Mouse (Mus musculus) hindbrain, embryonic 15.5 days (tissue): ENCODE results near the gene Cfap20. TPM values are rescaled to one million over a fixed set of nuclear protein-coding genes. Genes with fewer than 3 reads are reported as not detected.

Source experiments
- ATAC-seq: fragments of 200-750 bp; cut with Nextera tagmentation; 2 replicates; pipeline ENCODE4 v1.8.0; 2017; ENCODE audit warnings: low read depth, moderate number of reproducible peaks, moderate TSS enrichment; ENCODE audit not compliant: low FRiP score
- H3K27ac ChIP-seq: fragments of 300-500 bp; sonication (generic); replicated peaks from 2 replicates; pipeline ENCODE4 v1.5.1; 2015; ENCODE audit warnings: mild to moderate bottlenecking, inconsistent platforms
- H3K27me3 ChIP-seq: fragments of 300-500 bp; sonication (generic); 2 replicates; pipeline ENCODE4 v1.6.1; 2015; ENCODE audit warnings: control low read depth, inconsistent platforms
- H3K36me3 ChIP-seq: fragments of 300-500 bp; sonication (generic); 2 replicates; pipeline ENCODE4 v1.6.1; 2015; ENCODE audit warnings: control low read depth, inconsistent platforms
- H3K4me1 ChIP-seq: fragments of 300-500 bp; sonication (generic); replicated peaks from 2 replicates; pipeline ENCODE4 v1.6.1; 2015; ENCODE audit warnings: control low read depth, inconsistent platforms
- H3K4me2 ChIP-seq: fragments of 300-500 bp; sonication (generic); 2 replicates; pipeline ENCODE4 v1.6.1; 2015; ENCODE audit warnings: moderate library complexity, mild to moderate bottlenecking, inconsistent platforms
- H3K4me3 ChIP-seq: fragments of 300-500 bp; sonication (generic); 2 replicates; pipeline ENCODE4 v1.5.1; 2015; ENCODE audit warnings: mild to moderate bottlenecking, inconsistent platforms
- H3K9ac ChIP-seq: fragments of 300-500 bp; sonication (generic); 2 replicates; pipeline ENCODE4 v1.6.1; 2015; ENCODE audit warnings: inconsistent platforms
- H3K9me3 ChIP-seq: fragments of 300-500 bp; sonication (generic); 2 replicates; pipeline ENCODE4 v1.6.1; 2016; ENCODE audit warnings: control low read depth, inconsistent platforms
- WGBS: fragments of 180-500 bp; shearing (Covaris S2); methylation state at CpG from one replicate; pipeline ENCODE4 v1.1.7; 2015; 5-methylcytosine and 5-hydroxymethylcytosine counted together
- polyA plus RNA-seq: library from polyadenylated mRNA; unstranded; fragments of >200 nt; fragmentation: Nextera tagmentation; extraction: Ambion mirVana; gene quantifications from 2 replicates; pipeline ENCODE4 v1.2.1, GENCODE M21; 2015

Gene Cfap20
- polyA plus RNA-seq, 1 experiment from 2014 or later = 122 TPM

DNA sequence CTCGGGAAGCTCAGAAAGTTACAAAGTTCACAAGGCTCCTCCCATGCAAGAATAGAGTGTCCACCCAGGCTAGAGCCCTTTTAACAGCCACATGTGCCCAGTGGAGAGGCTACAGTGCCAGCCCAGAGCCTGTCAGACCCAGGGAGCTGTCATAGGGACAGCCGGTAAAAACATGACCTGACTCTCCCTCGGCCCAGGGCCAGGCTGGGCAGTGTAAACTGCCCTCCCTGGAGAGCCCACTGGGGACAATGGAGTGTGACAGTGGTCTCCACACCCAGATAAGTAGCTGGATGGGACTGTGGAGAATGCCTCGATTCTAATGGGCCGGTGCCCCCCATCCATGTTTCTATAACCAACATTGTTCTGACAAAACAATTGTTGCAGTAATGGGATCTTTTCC, 25.2 kb downstream of the Cfap20 start:
- 73% methylated on average over 5 of the region's 5 CpGs for WGBS
- ATAC-seq = no peak
- no peak overlapping the region for H3K4me2 ChIP-seq

DNA sequence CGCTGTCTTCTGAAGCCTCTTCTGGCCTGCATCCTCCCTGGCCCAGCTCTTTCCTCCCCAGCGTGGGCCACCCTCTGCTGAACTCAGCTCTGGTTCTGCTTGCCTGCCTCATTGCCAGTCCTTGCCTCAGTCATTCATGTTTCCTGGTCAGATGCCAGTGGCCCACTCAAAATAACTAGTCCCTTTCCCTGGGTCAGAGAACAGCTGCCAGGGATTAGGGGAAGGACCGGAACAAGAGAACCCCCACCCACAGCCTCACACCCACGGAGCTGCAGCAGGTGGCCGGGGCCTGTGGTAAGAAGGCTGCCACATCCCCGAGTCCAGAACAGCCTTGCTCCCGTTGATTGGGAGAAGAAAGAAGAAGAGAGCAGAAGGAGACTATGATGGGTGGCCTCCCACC, 33.6 kb downstream of the Cfap20 start:
- no peak overlapping the region for H3K9ac ChIP-seq
- WGBS = 79% methylated on average over 7 of the region's 7 CpGs
- no peak overlapping the region for H3K4me2 ChIP-seq
- no peak overlapping the region for H3K27ac ChIP-seq
- no peak for ATAC-seq
- H3K4me1 ChIP-seq = no peaks in the 10 kb centered on the region; the same call in 1 of the 2 replicates
- no peaks in the 10 kb centered on the region for H3K9me3 ChIP-seq
- no peaks in the 10 kb centered on the region for H3K27me3 ChIP-seq
- H3K36me3 ChIP-seq = no peaks in the 10 kb centered on the region
- no peak overlapping the region for H3K4me3 ChIP-seq

More for the DNA sequence above, 25.2 kb downstream of the Cfap20 start:
- no peak overlapping the region for H3K27ac ChIP-seq
- H3K9ac ChIP-seq = no peak overlapping the region
- no peaks in the 10 kb centered on the region for H3K27me3 ChIP-seq
- no peaks in the 10 kb centered on the region for H3K4me1 ChIP-seq
- H3K9me3 ChIP-seq = no peaks in the 10 kb centered on the region
- H3K4me3 ChIP-seq = no peak overlapping the region
- no peaks in the 10 kb centered on the region for H3K36me3 ChIP-seq

DNA sequence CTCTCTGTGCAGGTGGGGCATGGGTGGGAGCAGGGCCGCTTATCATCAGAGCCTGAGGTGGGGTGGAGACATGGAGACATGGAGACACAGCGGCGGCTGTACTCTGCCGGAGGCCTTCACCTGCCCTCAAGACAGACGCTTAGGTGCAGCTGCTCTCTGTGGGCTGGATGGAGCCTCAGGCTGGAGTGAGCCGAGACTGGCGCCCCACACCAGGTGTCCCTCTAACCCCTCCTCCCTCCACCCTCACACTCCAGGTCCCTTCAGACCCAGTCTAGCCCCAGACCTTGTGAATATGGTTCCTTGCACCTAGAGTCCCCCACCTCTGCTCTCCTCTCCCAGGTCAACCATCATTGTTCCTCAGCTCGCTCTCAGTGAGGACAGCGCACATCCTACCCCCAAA, 35.5 kb downstream of the Cfap20 start:
- no peak overlapping the region for H3K27ac ChIP-seq
- no peak overlapping the region for H3K9ac ChIP-seq
- H3K27me3 ChIP-seq = no peaks in the 10 kb centered on the region
- no peaks in the 10 kb centered on the region for H3K36me3 ChIP-seq
- no peaks in the 10 kb centered on the region; the same call in 1 of the 2 replicates for H3K4me1 ChIP-seq
- no peak overlapping the region for H3K4me3 ChIP-seq
- WGBS = 73% methylated on average over 9 of the region's 9 CpGs
- no peaks in the 10 kb centered on the region for H3K9me3 ChIP-seq
- H3K4me2 ChIP-seq = no peak overlapping the region
- ATAC-seq = no peak

DNA sequence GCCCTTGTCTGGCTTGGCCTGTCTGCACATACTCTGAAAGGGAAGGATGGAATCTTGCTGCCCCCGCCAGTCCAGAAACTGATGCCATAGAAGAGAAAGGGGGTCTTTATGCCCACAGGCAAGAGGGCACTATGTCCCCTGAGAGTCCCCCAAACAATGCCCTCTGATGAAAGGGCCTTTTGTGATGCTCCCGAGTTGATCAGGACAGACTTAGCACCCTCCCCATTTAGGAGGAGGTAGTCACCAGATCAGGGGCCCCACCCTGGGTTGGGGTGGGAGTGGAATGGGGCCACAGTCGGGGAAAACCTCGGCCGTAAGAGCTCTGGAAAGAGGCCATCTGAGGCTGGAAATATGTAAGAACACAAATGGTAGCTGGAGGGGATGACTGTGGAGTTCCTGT, 37.5 kb downstream of the Cfap20 start:
- Histone ChIP-seq H3K4me1 (no peaks in the 10 kb centered on the region; the same call in 1 of the 2 replicates), H3K9ac (no peak overlapping the region), H3K9me3 (no peaks in the 10 kb centered on the region), H3K27me3 (no peaks in the 10 kb centered on the region), H3K4me2 (no peak overlapping the region), H3K27ac (no peak overlapping the region), H3K4me3 (no peak overlapping the region), H3K36me3 (no peaks in the 10 kb centered on the region)
- WGBS = 38% methylated on average over 5 of the region's 5 CpGs
- no peak for ATAC-seq

DNA sequence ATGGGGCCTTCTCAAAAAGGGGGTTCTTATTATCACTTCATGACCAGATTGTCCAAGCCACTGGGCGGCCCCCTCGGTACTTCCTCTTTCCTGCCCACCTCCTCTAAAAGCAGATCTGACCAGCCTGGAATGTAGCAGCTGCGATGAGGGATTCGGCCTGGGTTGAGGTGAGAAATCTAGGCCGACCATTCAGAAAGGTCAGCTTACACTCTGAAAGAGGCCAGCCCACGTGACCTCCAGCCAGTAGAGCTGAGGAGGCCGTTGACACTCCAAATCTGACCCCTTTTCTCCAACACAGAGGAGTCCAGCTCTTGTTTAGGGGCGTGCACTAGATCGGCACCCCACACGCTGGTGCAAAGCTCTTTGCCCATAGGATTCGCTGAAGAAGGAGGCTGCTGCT, 37.9 kb downstream of the Cfap20 start:
- Histone ChIP-seq H3K36me3 (no peaks in the 10 kb centered on the region), H3K27me3 (no peaks in the 10 kb centered on the region), H3K9me3 (no peaks in the 10 kb centered on the region), H3K4me2 (no peak overlapping the region), H3K4me3 (no peak overlapping the region), H3K9ac (no peak overlapping the region), H3K27ac (no peak overlapping the region), H3K4me1 (no peaks in the 10 kb centered on the region; the same call in 1 of the 2 replicates)
- ATAC-seq = no peak
- 70% methylated on average over 11 of the region's 11 CpGs for WGBS

DNA sequence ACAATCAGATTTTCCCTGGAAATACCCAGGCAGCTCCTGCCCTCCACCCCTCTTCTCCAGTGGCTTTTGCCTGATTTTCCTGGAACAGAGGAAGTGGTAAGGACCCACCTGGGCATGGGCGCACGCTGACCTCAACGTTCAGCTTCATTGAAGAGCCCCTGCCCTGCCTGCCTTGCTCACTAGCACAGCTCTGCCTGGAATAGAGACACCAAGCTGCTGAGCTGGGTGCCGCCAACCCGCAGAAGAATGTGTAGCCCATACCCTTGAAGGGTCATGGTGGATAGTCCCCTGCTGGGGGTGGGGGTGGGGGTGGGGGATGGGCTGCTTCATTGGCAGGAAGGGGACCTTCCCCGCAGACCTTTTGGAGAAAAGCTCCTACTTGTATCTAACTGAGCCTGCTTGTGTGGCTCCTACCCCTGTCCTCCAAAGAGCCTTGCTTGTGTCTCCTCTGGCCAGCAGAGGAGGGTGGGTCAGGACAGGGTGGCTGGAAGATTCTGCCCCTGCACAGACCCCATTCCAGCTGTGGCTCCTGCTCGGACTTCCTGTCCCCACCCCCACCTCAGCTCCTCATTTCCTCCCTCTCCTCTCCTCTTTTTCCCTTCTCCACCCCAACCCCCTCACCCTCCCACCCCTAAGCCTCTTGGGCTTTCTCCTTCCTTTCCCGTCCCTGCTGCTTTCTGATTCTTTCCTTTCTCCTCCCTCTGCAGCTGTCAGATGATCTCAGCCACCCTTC, 39.3 kb downstream of the Cfap20 start:
- 49% methylated on average over 8 of the region's 8 CpGs for WGBS
- Histone ChIP-seq H3K9me3 (no peaks in the 10 kb centered on the region), H3K4me1 (no peaks in the 10 kb centered on the region; the same call in 1 of the 2 replicates), H3K4me3 (no peak overlapping the region), H3K9ac (no peak overlapping the region), H3K27me3 (no peaks in the 10 kb centered on the region), H3K36me3 (no peaks in the 10 kb centered on the region), H3K4me2 (no peak overlapping the region), H3K27ac (no peak overlapping the region)
- ATAC-seq = no peak

DNA sequence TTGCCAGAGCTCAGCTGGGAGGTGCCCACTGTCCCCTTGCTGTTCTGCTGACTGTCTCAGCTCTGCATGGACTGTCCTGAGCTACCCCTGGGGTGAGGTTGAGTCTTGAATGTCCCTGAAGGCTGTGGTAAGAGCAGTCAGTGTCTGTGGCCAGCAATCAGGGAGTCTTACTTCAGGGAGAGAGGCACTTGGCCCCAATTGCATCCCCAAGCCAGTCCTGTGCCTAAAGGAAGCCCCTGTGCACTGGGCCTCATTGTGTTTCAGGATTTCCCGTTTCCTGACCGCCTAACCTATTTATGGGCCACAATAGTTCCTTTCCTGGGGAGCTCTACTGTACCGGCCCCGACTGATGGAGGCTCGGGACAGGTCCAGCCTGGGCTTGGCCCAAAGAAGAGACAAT, 42.1 kb downstream of the Cfap20 start:
- Histone ChIP-seq H3K27ac (0 out of 2 replicates have a peak overlapping the region, but pooled peaks have one; percentile 7), H3K9ac (no peak overlapping the region), H3K27me3 (no peaks in the 10 kb centered on the region), H3K36me3 (no peaks in the 10 kb centered on the region), H3K4me2 (no peak overlapping the region), H3K9me3 (no peaks in the 10 kb centered on the region), H3K4me3 (no peak overlapping the region), H3K4me1 (no peaks in the 10 kb centered on the region; the same call in 1 of the 2 replicates)
- no peak for ATAC-seq
- WGBS = 83% methylated on average over 5 of the region's 5 CpGs

DNA sequence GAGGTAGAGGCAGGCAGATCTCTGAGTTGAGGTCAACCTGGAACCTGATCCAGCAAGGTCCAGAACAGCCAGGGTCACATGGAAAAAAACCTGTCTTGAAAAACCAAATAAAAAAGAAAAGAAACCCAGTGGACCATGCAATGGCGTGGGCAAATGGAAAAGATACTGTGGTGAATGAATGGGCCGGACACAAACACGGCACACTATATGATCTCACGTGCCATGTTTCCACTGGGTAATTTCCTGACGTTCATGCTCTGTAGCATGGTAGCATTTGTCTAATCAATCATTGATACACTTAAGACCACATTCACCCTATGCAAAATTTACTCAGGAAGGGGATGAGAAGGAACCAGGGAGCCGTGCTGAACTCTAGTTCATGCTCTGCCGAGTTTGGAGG, 43.6 kb downstream of the Cfap20 start:
- H3K4me1 ChIP-seq = no peaks in the 10 kb centered on the region
- no peaks in the 10 kb centered on the region for H3K36me3 ChIP-seq
- 78% methylated on average over 7 of the region's 7 CpGs for WGBS
- H3K9me3 ChIP-seq = no peaks in the 10 kb centered on the region
- no peak overlapping the region for H3K4me2 ChIP-seq
- H3K27ac ChIP-seq = no peak overlapping the region
- no peak for ATAC-seq
- H3K9ac ChIP-seq = no peak overlapping the region
- H3K4me3 ChIP-seq = no peak overlapping the region
- H3K27me3 ChIP-seq = no peaks in the 10 kb centered on the region

DNA sequence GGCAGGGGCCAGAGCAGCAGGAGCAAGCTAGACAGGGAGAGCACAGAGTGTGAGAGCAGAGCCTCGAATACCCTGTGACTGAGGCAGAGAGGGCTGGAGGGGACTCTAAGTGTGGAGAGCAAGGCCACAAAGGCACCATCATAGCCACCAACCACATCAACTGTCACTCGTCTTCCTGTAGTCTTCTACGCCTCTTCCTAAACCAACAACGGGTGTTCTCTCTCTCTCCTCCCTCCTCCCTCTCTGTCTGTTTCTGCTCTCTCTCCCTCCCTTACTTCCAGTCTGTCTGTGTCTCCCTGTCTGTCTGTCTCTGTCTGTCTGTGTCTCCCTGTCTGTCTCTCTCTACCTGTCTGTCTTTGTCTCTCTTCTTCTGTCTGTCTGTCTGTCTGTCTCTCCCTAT, 44.4 kb downstream of the Cfap20 start:
- Histone ChIP-seq H3K4me1 (no peaks in the 10 kb centered on the region), H3K4me2 (no peak overlapping the region), H3K27ac (no peak overlapping the region), H3K27me3 (no peaks in the 10 kb centered on the region), H3K36me3 (no peaks in the 10 kb centered on the region), H3K9me3 (no peaks in the 10 kb centered on the region), H3K4me3 (no peak overlapping the region), H3K9ac (no peak overlapping the region)
- ATAC-seq = no peak
- WGBS = 72% methylated on average over 4 of the region's 4 CpGs

DNA sequence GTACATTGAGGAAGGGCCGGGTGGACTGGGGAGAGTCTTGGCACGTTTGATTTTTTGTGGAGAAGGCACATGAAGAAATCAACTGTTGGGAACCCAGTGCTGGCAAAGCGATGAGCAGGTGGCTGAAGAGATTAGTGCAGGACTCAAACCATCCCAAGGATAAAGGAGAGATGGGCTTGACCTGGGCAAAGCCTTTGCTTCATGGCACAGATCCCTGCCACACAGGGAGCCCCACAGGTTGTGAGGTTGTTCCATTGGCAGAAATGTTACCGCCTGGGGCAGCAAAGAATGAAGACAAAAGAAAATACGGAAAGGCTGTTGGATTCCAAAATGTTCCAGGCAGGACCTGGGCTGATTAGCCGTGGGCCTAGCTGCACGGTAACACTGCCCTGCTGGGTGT, 46.7 kb downstream of the Cfap20 start:
- no peaks in the 10 kb centered on the region for H3K36me3 ChIP-seq
- ATAC-seq = no peak

DNA sequence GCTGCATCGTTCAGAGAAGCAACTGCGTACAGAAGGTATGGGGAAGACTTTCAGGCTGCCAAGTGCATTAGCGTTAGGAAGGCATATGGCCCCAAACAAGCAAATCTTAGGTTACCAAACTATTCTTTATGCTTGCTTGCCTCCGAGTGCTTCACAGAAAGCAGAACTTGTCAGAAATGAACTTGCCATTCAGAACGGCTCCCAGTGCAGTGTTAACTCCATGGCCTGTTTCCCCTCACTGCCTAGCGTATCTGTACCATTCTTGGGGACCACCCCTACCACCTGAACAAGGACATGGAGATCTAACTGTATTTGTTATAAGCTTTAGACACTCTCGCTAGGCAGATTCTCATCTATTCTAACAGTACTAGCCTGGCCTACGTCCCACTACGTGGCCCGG, 47.4 kb downstream of the Cfap20 start:
- Histone ChIP-seq H3K27ac (no peak overlapping the region), H3K27me3 (no peaks in the 10 kb centered on the region), H3K36me3 (no peaks in the 10 kb centered on the region), H3K4me3 (no peak overlapping the region), H3K9me3 (no peaks in the 10 kb centered on the region), H3K4me1 (no peaks in the 10 kb centered on the region), H3K4me2 (no peak overlapping the region), H3K9ac (no peak overlapping the region)
- WGBS = 93% methylated on average over 10 of the region's 10 CpGs
- ATAC-seq = no peak

More for the DNA sequence above, 46.7 kb downstream of the Cfap20 start:
- H3K4me3 ChIP-seq = no peak overlapping the region
- no peak overlapping the region for H3K4me2 ChIP-seq
- no peaks in the 10 kb centered on the region for H3K27me3 ChIP-seq
- whole genome bisulfite sequencing = 81% methylated on average over 7 of the region's 7 CpGs
- H3K27ac ChIP-seq = no peak overlapping the region
- no peak overlapping the region for H3K9ac ChIP-seq
- H3K9me3 ChIP-seq = no peaks in the 10 kb centered on the region
- no peaks in the 10 kb centered on the region for H3K4me1 ChIP-seq

DNA sequence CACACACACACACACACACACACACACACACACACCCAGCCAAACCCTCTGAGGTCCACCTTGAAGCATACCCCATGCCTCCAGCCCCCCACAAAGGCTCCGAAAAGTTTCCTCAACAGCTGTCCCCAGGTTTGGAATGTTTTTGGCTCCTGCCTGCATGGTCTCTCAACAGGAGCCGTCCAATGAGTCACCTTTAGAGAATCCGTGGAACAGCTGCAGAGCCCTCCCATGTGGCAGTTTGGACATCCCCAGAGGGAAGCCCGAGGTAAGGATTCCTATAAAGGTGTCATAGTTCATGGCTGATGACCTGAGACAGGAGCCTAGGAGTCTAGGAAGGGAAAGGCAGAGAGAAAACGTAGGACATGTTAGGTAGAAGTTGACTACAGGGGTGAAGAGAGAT, 48.6 kb downstream of the Cfap20 start:
- Histone ChIP-seq H3K36me3 (no peaks in the 10 kb centered on the region), H3K27ac (no peak overlapping the region), H3K27me3 (no peaks in the 10 kb centered on the region), H3K9me3 (no peaks in the 10 kb centered on the region), H3K4me1 (no peaks in the 10 kb centered on the region), H3K4me2 (no peak overlapping the region), H3K4me3 (no peak overlapping the region), H3K9ac (no peak overlapping the region)
- no peak for ATAC-seq
- 88% methylated on average over 5 of the region's 5 CpGs for WGBS

DNA sequence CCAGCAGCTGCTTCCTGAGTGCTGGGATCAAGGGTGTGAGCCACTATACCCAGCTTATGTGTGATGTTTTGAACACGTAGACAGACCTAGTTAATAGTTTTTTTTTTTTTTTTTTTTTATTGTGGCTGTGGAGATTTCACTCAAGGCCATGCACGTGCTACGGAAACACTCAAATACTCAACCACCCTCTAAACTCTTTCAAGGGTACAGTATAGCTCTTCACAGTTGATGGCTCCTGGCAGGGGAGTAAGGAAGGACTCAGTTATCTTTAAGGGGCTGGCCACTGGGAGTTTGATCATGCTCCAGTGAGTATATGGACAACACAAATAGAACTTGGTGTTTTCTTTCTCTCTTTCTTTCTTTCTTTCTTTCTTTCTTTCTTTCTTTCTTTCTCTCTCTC, 50.2 kb downstream of the Cfap20 start:
- Histone ChIP-seq H3K9me3 (no peaks in the 10 kb centered on the region), H3K4me1 (no peaks in the 10 kb centered on the region), H3K9ac (no peak overlapping the region), H3K27me3 (no peaks in the 10 kb centered on the region), H3K27ac (no peak overlapping the region), H3K36me3 (no peaks in the 10 kb centered on the region), H3K4me2 (no peak overlapping the region), H3K4me3 (no peak overlapping the region)
- 92% methylated on average over 3 of the region's 3 CpGs for WGBS
- ATAC-seq = no peak
